27 mouse cellular contexts compared by ENCODE assay signal in genomic region chr5:119837861-119838260, GRCm38 (mm10). TPM values are rescaled to one million over a fixed set of nuclear protein-coding genes. Genes with fewer than 3 reads are reported as not detected.
DNase-seq lines count a peak whose midpoint lies in the region; ATAC-seq and TF ChIP-seq lines count a peak whose summit lies in the region.
"Had no signal": no experiment of that assay in that cellular context is flagged by ENCODE, and none has a peak within 500 bp of the region (broad histone marks: within the 10 kb centered on the region; RNA-seq: fewer than 3 reads in every experiment).

No protein-coding gene starts in this region.

- H3K9ac ChIP-seq in heart, postnatal 0 days (replicated peaks; ENCODE audit: low read depth, low read length), result peak overlapping the region; percentile 82; the same call in 1 of the 2 replicates
- H3K9ac ChIP-seq in midbrain, embryonic 11.5 days (ENCODE audit: low read length), result no peak overlapping the region
- H3K9ac ChIP-seq in midbrain, embryonic 13.5 days (replicated peaks), result no peak overlapping the region
- peak overlapping the region; percentile 94 for H3K9ac ChIP-seq in limb, embryonic 14.5 days (ENCODE audit: low read depth, low read length, severe bottlenecking)
- H3K9ac ChIP-seq: embryonic facial prominence, embryonic 12.5 days; hindbrain, embryonic 15.5 days; intestine, embryonic 15.5 days; liver, embryonic 14.5 days had no signal

- H3K4me2 ChIP-seq in heart, postnatal 0 days (ENCODE audit: low read depth, low read length), result peak overlapping the region; percentile 75
- H3K4me2 ChIP-seq in midbrain, embryonic 11.5 days, result no peak overlapping the region
- H3K4me2 ChIP-seq in midbrain, embryonic 13.5 days (replicated peaks), result no peak overlapping the region
- peak overlapping the region; percentile 66 for H3K4me2 ChIP-seq in limb, embryonic 14.5 days (replicated peaks; ENCODE audit: low read depth, low read length, severe bottlenecking)
- H3K4me2 ChIP-seq: embryonic facial prominence, embryonic 12.5 days; hindbrain, embryonic 15.5 days; intestine, embryonic 15.5 days had no signal

- ATAC-seq in heart, postnatal 0 days (ENCODE audit: insufficient read depth, low read depth), result no peak
- no peak for ATAC-seq in midbrain, embryonic 11.5 days (ENCODE audit: low FRiP score)
- ATAC-seq in midbrain, embryonic 13.5 days, result no peak
- ATAC-seq in limb, embryonic 14.5 days (ENCODE audit: low FRiP score, low read depth), result no peak
- ATAC-seq in erythroid progenitor cell, adult 5-6 weeks (replicated peaks; ENCODE audit: low FRiP score, poor library complexity, severe bottlenecking), result no peak
- ATAC-seq: intestine, embryonic 15.5 days; midbrain, embryonic 16.5 days had no signal

- no peak for TF ChIP-seq CTCF in heart, postnatal 0 days (IDR thresholded peaks at IDR 0.05; ENCODE audit: low read depth)

- intact Hi-C loops in heart, postnatal 10 days (cut with DNase I), result no loop called here
- intact Hi-C loops in heart, postnatal 14 days (cut with DNase I), result loop anchor here (5.0 kb wide), 1 partner anchor 36 kb away; no protein-coding TSS in a partner anchor

- H3K36me3 ChIP-seq in heart, embryonic 10.5 days, result peaks cover 22% of the 10 kb centered on the region
- peaks cover 16% of the 10 kb centered on the region; the same call in 1 of the 2 replicates for H3K36me3 ChIP-seq in heart, postnatal 0 days (replicated peaks; ENCODE audit: control insufficient read depth, insufficient read depth, low read length)
- H3K36me3 ChIP-seq in midbrain, embryonic 11.5 days (ENCODE audit: control insufficient read depth, insufficient read depth, low read length), result no peaks in the 10 kb centered on the region
- no peaks in the 10 kb centered on the region for H3K36me3 ChIP-seq in midbrain, embryonic 13.5 days
- peaks cover 29% of the 10 kb centered on the region; the same call in 1 of the 2 replicates for H3K36me3 ChIP-seq in limb, embryonic 14.5 days (ENCODE audit: control insufficient read depth, insufficient read depth, low read length)
- H3K36me3 ChIP-seq: embryonic facial prominence, embryonic 12.5 days; hindbrain, embryonic 15.5 days; intestine, embryonic 15.5 days had no signal

- no peak for DNase-seq in heart, embryonic 10.5 days (ENCODE audit: low spot score)
- DNase-seq in heart, postnatal 10 days, result no peak
- no peak for DNase-seq in heart, postnatal 0 days (ENCODE audit: low spot score)
- DNase-seq in heart, postnatal 14 days, result no peak
- peak; percentile 89 for DNase-seq in midbrain, embryonic 11.5 days (ENCODE audit: low spot score, missing footprints)
- DNase-seq in limb, embryonic 14.5 days (ENCODE audit: low spot score), result no peak
- DNase-seq: adrenal gland, postnatal 36 days; B cell, adult 2 months; cerebellum, adult 2 months; cerebellum, postnatal 36 days; kidney, postnatal 36 days; right cerebral cortex, postnatal 25 days; thymus, postnatal 4 days had no signal

- peak overlapping the region; percentile 74 for H3K4me3 ChIP-seq in heart, embryonic 10.5 days
- H3K4me3 ChIP-seq in heart, postnatal 0 days (ENCODE audit: low read depth, low read length), result peak overlapping the region; percentile 64
- H3K4me3 ChIP-seq in midbrain, embryonic 11.5 days (ENCODE audit: low read depth, low read length), result no peak overlapping the region
- no peak overlapping the region for H3K4me3 ChIP-seq in midbrain, embryonic 13.5 days (replicated peaks)
- peak overlapping the region; percentile 54 for H3K4me3 ChIP-seq in limb, embryonic 14.5 days (replicated peaks; ENCODE audit: low read length)
- H3K4me3 ChIP-seq: erythroblast, embryonic 14.5 days; hindbrain, embryonic 15.5 days; intestine, embryonic 15.5 days had no signal

- no peak for TF ChIP-seq POLR2A in limb, embryonic 14.5 days (IDR thresholded peaks at IDR 0.05; ENCODE audit: borderline replicate concordance, extremely low read depth, insufficient read depth, insufficient read length)

- TF ChIP-seq EP300 in heart, postnatal 0 days (IDR thresholded peaks at IDR 0.05; ENCODE audit: low read depth), result no peak

- H3K9me3 ChIP-seq in heart, embryonic 10.5 days, result no peaks in the 10 kb centered on the region
- no peaks in the 10 kb centered on the region for H3K9me3 ChIP-seq in heart, postnatal 0 days (replicated peaks; ENCODE audit: control insufficient read depth, low read length)
- no peaks in the 10 kb centered on the region for H3K9me3 ChIP-seq in midbrain, embryonic 11.5 days (ENCODE audit: control insufficient read depth, low read length)
- H3K9me3 ChIP-seq in midbrain, embryonic 13.5 days, result no peaks in the 10 kb centered on the region
- no peaks in the 10 kb centered on the region for H3K9me3 ChIP-seq in limb, embryonic 14.5 days (ENCODE audit: control insufficient read depth, low read length)
- H3K9me3 ChIP-seq: embryonic facial prominence, embryonic 12.5 days; hindbrain, embryonic 15.5 days; intestine, embryonic 15.5 days had no signal

- H3K27ac ChIP-seq in heart, embryonic 10.5 days, result peak overlapping the region; percentile 97
- H3K27ac ChIP-seq in heart, postnatal 0 days (ENCODE audit: low read depth), result peak overlapping the region; percentile 56; the same call in 1 of the 2 replicates
- H3K27ac ChIP-seq in midbrain, embryonic 11.5 days (ENCODE audit: low read depth, low read length), result no peak overlapping the region
- no peak overlapping the region for H3K27ac ChIP-seq in midbrain, embryonic 13.5 days
- H3K27ac ChIP-seq in limb, embryonic 14.5 days (replicated peaks; ENCODE audit: low read depth, low read length), result peak overlapping the region; percentile 96
- H3K27ac ChIP-seq: embryonic facial prominence, embryonic 12.5 days; hindbrain, embryonic 15.5 days; intestine, embryonic 15.5 days; liver, embryonic 14.5 days had no signal

- H3K27me3 ChIP-seq in heart, embryonic 10.5 days (ENCODE audit: insufficient read depth, poor library complexity, severe bottlenecking), result peaks cover 74% of the 10 kb centered on the region
- peaks cover 42% of the 10 kb centered on the region for H3K27me3 ChIP-seq in heart, postnatal 0 days (ENCODE audit: control insufficient read depth, insufficient read depth, low read length)
- H3K27me3 ChIP-seq in midbrain, embryonic 11.5 days (ENCODE audit: control insufficient read depth, insufficient read depth, low read length), result peaks cover 98% of the 10 kb centered on the region
- H3K27me3 ChIP-seq in midbrain, embryonic 13.5 days, result peaks cover 99% of the 10 kb centered on the region
- H3K27me3 ChIP-seq in limb, embryonic 14.5 days (ENCODE audit: control insufficient read depth, insufficient read depth, low read length), result peaks cover 63% of the 10 kb centered on the region

- H3K4me1 ChIP-seq in heart, embryonic 10.5 days, result peaks cover 56% of the 10 kb centered on the region
- H3K4me1 ChIP-seq in heart, postnatal 0 days (ENCODE audit: control insufficient read depth, insufficient read depth), result peaks cover 8% of the 10 kb centered on the region
- no peaks in the 10 kb centered on the region for H3K4me1 ChIP-seq in midbrain, embryonic 11.5 days (ENCODE audit: control insufficient read depth, insufficient read depth, low read length)
- H3K4me1 ChIP-seq in midbrain, embryonic 13.5 days (replicated peaks), result 0 out of 2 replicates have a peak, but pooled peaks cover 6% of the 10 kb centered on the region
- H3K4me1 ChIP-seq in limb, embryonic 14.5 days (ENCODE audit: control insufficient read depth, insufficient read depth, low read length), result peaks cover 3% of the 10 kb centered on the region; the same call in 1 of the 2 replicates

- 13% methylated on average over 3 of the region's 3 CpGs for WGBS in heart, embryonic 10.5 days
- 36% methylated on average over 3 of the region's 3 CpGs for WGBS in heart, postnatal 0 days
- WGBS in midbrain, embryonic 11.5 days, result 3% methylated on average over 3 of the region's 3 CpGs
- WGBS in midbrain, embryonic 13.5 days, result 6% methylated on average over 3 of the region's 3 CpGs
- WGBS in limb, embryonic 14.5 days, result 6% methylated on average over 3 of the region's 3 CpGs

RNA-seq across cellular contexts. Expression of gene Tbx5, which starts 5.4 kb away (rescaled TPM):
- polyA plus RNA-seq in heart, embryonic 10.5 days (2016; fragmentation: Nextera tagmentation; extraction: Ambion mirVana), result 41.9 and 44.2 TPM in 2 replicates
- 10 to 100 TPM; 28.0 to 32.2 TPM for total RNA-seq in heart, postnatal 10 days (2021)
- total RNA-seq in heart, postnatal 0 days (2014; rRNA removed; ENCODE audit: low replicate concordance), result 17.3 and 22.8 TPM in 2 replicates
- 29.2 and 31.1 TPM in 2 replicates for polyA plus RNA-seq in heart, postnatal 0 days (2015; fragmentation: Nextera tagmentation; extraction: Ambion mirVana)
- total RNA-seq in heart, postnatal 14 days (2021), result 10 to 100 TPM; 18.9 to 36.8 TPM
- polyA plus RNA-seq in midbrain, embryonic 11.5 days (2014; fragmentation: Nextera tagmentation; extraction: Ambion mirVana), result not detected in 2 replicates
- polyA plus RNA-seq in midbrain, embryonic 13.5 days (2015; fragmentation: Nextera tagmentation; extraction: Ambion mirVana), result not detected in 2 replicates
- 36.9 and 39.3 TPM in 2 replicates for polyA plus RNA-seq in limb, embryonic 14.5 days (2012; rRNA removed)
- polyA plus RNA-seq in limb, embryonic 14.5 days (2014; fragmentation: Nextera tagmentation; extraction: Ambion mirVana), result 22.4 and 29.3 TPM in 2 replicates
- total RNA-seq in erythroid progenitor cell, adult 5-6 weeks (2015; ENCODE audit: low replicate concordance), result not detected in 2 replicates
- total RNA-seq in erythroid progenitor cell, adult 5-6 weeks (2017; ENCODE audit: low replicate concordance), result not detected in 2 replicates
- total RNA-seq: left cerebral cortex, adult 18-20 months; left cerebral cortex, postnatal 36 days; megakaryocyte, adult 5-6 weeks; neutrophil, adult 5-6 weeks had no signal
- polyA plus RNA-seq: cerebellum, adult 2 months; erythroblast, embryonic 14.5 days; kidney, embryonic 14.5 days; midbrain, embryonic 16.5 days; spleen, adult 2 months had no signal

Comparison
In these comparisons a context has a peak if more than half of its experiments do, and no peak if none do; other contexts are left out.
1. H3K27ac ChIP-seq: peak in heart, embryonic 10.5 days (single experiment), heart, postnatal 0 days (single experiment) and limb, embryonic 14.5 days (single experiment); none in midbrain, embryonic 11.5 days (single experiment) and midbrain, embryonic 13.5 days (single experiment).
2. H3K4me3 ChIP-seq: peak in heart, embryonic 10.5 days (single experiment), heart, postnatal 0 days (single experiment) and limb, embryonic 14.5 days (single experiment); none in midbrain, embryonic 11.5 days (single experiment) and midbrain, embryonic 13.5 days (single experiment).
3. H3K4me2 ChIP-seq: peak in heart, postnatal 0 days (single experiment) and limb, embryonic 14.5 days (single experiment); none in midbrain, embryonic 11.5 days (single experiment) and midbrain, embryonic 13.5 days (single experiment).
4. H3K9ac ChIP-seq: peak in heart, postnatal 0 days (single experiment) and limb, embryonic 14.5 days (single experiment); none in midbrain, embryonic 11.5 days (single experiment) and midbrain, embryonic 13.5 days (single experiment).
5. RNA of gene Tbx5, which starts 5.4 kb away (polyA plus RNA-seq): 41.9 to 44.2 TPM in heart, embryonic 10.5 days, 22.4 to 39.3 TPM in limb, embryonic 14.5 days and 29.2 to 31.1 TPM in heart, postnatal 0 days; not detected in midbrain, embryonic 13.5 days and not detected in midbrain, embryonic 11.5 days; every median in the first group is over 10 times any median in the second.